Mouse (Mus musculus) T-cell, adult 2 months (primary cell): ENCODE results near the gene Plekhg3.
A peak's percentile ranks its signal among the peaks of the same experiment; 100 is the strongest.

Experiments used
- DNase-seq: peaks from one replicate; pipeline ENCODE4 v3.0.0; 2022; ENCODE audit warnings: low spot score

The Plekhg3 gene

DNA sequence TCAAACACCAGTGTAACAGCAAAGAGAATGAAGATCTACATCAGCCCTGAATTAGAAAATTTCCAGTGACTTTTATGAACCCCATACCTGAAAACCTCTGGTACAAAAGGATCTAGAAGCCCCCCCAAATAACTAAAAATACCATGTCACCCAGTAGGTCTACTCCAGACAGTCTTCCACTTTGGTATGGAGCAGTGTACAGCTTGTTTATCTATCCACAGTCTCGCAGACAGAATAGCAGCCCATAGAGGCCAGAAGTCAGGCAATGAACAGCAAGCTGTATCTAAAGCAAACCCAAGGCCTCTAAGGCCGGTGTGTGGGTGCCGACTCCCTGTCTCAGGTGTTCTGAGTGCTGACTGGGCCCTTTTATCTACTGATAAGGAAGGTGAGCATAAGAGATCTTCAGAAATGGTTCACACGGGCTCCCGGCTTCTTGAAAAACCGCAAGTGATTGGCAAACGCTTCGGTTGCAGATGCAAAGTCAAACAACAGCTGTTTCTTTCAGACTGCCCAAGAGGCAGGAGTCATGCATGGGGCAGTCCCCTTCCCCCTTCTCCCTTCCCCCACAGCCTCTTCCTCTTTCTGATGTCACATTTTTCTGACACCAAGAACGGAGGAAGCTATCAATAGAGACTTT lies 3.3 kb upstream of the Plekhg3 start:
- peak; percentile 31 for DNase-seq

DNA sequence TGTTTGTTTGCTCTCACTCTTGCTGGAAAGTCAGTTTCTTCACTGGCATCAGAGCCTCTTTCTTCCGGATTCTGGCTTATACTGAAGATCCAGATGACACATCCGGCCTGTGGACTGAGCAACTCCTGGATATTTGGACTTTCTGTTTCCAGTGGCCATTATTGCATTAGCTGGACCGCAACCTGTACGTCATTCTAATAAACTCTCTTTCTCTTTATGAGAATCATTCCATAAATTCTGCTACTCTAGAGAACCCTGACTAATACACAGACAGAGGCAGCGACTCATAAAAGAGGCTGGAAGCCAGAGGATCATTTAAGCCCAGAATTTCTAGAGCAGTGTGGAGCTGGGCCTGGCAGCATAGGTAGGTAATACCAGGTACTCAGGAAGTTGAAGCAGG lies 1.9 kb upstream of the Plekhg3 start:
- no peak for DNase-seq

DNA sequence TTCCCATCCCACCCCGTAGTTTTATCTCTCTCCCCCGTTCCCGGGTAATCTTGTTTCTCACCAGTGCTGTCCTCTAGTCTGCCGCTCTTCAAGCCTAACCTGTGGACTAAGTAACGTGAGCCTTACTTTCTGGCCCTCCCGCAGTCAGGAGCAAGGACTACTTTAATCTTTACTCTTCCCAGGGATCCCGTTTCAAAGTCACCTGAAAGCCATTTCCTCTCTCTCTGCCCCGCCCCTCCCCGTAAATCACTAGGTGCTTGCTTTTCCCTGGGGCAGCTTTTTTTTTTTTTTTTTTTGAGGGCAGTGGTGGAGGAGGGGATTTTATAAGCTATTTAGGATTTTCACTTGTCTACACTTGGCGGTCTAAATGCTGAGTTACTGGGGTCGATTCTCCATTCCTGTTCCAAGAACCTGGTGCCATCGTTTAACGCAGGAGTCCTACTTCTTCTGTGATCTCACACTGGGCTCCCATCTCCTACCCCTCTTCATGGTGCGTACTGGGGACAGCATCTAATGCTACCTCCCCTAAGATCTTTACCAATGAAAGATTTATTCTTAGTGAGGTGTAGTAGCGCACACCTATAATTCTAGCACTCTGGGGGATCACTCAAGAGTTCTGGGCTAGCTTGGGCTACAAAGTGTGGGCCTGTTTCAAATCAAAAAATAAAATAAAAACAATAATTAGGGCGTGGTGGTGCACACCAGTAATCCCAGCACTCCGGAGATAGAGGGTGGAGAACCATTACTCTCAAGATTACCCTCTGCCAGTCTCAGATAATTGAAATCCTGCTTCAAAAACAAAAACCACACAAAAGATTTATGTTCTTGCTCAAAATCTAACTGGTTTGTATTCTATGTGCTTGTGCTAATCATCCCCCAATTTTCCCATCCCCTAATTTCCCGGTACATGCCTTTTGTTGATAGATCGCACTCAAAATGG lies 1.6 kb downstream of the Plekhg3 start:
- no peak for DNase-seq

DNA sequence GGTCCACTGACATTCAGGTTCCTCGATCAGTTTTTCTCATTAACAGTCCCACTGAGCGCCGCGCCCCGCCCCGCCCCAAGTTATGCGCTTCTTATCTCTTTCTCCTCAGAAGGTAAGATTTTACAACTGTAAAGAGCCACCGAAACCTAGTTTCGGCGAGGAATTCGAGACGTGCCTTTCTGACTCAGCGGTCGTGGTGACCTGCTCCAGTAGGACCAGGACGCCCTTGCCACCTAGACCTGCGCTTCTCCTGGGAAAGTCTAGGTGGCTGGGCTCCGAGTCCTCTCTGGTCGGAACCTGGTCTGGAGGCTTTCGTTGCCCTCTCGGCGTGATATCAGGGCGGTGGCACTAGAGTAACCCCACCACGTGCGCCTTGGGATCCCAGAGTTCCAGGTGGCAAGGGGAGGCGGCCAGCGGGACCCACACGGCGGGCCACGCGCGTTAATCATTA lies 2.3 kb downstream of the Plekhg3 start:
- no peak for DNase-seq

DNA sequence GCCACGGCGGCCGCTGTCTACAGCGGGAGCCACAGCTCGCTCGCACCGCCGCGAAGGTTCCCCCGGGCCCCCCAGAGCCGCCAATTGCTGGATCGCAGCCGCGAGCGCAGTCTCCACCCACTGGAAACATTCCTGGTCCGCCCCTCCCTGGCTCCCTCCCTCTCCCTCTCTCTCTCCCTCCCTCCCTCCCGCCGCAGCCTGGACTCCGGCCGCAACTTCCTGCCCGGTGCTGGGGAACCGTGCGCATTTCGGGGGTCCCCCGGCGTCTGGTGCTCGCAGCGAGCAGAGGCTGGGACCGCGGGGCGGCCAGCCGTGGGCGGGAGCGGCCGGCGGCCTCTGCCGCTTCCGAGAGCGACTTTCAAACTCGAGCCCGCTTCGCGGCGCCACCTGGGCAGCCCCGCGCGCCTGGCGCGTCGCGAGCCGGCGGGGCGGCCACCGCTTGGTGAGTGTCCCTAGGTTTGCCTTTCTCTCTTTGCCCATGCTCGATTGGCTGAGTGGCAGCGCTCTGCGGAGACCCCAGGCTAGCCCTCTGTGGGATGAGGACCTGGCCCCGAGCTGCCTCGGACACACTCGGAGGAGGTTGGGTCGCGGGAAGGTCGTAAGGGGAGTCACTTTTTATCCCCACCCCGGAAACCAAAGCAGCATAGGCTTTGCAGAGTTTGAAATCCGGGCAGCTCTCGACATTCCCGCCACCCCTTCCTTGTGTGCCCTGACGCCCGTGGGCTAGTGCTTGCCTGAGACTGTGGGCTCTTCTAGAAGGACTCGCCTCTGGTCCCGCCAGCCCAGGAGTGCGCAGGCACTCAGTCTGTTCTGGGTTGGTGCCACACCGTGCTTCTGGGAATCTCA lies 2.9 kb downstream of the Plekhg3 start:
- peak; percentile 48 for DNase-seq

DNA sequence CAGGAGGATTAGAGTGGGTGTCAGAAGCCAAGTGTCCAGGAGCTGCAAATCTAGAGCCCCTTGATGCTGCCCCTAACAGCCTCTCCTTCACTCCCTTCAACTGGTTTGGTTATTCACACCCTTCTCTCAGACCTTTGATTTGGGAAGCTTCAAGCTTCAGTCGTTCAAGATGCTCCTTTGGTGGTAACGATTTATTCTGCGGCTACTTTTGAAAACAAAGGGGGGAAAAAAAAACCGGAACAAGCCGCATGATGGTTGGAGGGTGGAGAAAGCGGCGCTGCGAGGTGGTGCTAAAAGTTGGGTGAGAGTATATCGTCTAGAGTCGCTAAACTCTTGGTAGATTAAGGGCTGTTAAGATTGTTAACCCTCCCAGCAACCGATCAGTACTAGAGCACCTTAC lies 3.5 kb downstream of the Plekhg3 start:
- DNase-seq: no peak

DNA sequence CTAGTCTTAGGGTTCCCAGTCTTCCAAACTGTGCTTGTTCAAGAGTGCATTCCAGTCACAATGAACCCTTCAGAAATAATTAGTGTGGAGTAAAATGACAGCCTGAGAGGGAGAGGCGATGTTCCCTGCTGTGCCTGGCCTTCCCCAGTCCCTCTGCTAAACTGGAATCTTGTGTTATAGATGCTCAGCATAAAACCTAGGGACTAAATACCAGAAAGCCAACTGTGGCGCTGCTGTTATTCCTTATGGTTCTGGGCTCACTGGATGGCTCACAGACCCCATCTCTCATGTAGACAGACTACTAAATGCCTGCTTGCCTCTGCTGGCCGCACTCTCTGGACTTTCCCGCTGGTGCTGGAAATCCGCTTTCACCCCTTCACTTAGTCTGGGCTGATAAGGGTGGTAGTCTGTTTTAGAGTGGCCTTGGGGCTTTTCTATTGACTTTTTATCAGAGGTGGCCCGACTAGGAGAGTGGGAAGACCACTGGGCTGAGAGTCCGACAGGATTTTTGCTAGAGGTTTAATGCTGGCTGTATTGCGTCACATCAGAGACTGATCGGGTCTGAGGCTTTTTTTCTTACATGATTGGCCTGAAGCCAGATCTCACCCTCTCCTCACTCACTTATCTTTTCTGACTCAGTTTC lies 4.1 kb downstream of the Plekhg3 start:
- no peak for DNase-seq

DNA sequence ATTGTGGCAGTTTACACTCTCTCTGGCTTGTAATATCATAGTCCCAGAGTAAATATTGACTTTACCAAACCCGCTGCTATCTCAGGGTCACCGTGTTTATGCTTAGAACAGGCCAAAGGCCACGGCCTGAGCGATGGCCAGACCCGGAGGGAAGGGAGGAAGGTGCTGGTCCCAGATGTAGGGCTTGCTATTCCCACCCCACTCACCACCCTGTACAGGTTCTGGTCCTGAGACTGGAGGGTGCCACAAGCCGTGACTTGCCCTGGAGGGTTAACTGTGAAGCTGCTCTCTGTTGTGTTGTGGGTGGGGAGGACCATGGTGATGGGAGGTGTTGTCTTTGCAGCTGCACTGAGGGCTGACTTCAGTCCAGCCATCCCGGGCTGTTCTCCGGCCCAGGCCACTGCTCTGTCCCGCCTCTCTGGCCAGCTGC lies 4.8 kb downstream of the Plekhg3 start:
- no peak for DNase-seq

DNA sequence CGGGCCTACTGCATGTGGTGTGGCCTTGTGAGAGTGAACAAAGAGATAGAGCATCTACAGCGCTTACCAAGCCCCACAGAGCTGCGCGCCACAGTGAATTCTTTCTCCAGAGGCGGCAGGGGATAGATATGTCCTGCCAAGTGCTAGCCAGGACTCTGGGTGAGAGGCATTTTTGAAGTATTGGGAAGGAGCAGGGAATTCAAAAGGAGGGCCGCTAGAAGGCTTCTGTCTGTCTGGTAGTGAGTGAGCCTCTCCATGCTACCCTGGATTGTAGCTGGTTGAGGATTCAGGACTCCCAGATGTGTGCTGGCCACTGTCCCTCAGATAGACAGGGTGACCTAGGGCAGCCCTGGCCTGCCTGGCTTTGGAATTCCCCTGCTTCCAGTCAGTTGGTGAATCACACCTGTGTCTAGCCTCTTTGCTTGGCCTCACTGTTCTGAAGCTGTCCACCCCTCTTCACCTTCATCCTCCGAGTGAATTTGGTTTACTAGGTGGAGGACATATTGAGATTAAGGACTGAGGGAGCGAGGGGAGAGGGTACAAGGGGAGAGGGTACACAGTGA lies 6.0 kb downstream of the Plekhg3 start:
- no peak for DNase-seq

DNA sequence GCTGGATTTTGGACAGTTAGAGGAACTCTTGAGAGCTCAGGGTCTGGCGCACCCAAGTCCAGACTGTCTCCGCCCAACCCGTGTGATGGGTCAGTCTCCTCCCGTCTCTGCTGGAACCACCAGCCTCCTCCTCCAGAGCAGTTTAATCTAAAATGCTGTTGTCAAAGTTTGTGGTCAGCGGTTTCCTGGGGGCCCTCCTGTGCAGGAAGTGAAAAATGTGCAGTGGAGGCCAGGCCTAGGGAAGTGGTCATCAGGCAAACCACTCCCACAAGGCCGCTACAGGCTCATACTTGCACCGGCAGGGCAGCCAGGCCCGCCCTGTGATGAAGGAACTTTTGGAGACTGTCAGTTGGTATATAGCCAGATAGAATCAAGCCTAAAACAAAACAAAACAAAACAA lies 6.7 kb downstream of the Plekhg3 start:
- peak; percentile 81 for DNase-seq

DNA sequence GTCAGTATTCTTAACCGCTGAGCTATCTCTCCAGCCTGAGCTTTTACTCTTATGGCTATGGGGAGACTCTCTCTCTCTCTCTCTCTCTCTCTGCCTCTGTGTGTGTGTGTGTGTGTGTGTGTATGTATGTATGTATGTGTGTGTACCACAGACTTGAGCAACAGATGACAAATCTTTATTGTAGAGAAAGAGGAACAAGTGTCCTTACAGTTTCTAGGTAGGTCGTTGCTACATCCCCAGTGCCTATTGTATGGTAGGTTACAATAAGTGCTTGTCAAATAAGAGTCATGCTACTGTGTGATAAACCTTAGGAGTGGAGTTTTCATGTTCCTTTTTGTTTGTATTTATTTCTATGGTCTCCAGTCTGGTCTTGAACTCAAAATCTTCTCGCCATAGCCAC lies 9.5 kb downstream of the Plekhg3 start:
- DNase-seq: no peak

DNA sequence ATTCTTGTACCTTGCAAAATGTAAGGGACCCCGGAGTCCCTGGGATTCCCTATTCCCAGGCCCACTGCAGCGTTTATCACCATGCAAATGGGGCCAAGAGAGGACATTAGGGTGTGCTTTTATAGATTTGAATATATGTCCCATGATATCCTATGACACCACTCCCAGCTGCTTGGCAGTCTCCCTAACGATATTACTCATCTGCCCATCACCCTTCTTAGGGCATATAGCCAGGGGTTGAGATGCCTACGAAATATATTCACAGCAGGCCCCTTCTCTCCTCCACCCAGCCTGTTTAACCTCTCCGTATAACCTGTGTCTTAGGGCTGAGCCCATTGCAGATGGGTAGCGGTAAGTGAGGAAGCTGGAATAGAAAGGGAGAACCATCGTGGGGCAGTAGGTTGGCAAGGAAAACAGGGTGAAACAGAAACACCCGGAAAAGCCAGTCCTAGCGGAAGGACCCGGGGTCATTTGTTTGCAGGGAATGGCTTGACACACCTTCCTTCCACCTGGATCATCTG lies 10.1 kb downstream of the Plekhg3 start:
- no peak for DNase-seq

DNA sequence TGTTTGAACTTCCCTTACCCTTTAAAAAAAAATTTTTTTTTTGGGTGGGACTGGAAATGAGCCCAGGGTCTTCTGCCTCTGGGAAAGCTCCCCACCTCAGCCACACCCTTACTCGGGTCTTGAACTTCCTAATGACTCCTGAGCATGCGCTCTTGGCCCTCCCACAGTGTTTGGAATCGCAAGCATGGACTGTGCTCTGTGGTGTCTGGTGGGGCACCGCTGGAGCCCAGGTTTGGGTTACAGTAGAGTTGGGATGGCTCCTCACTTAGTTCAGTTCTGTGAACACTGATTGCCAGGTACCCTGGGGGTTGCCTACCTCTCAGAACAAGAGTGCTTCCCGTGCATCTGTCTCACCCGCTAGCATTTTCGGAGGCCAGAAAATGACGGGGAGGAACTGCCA lies 10.8 kb downstream of the Plekhg3 start:
- no peak for DNase-seq

DNA sequence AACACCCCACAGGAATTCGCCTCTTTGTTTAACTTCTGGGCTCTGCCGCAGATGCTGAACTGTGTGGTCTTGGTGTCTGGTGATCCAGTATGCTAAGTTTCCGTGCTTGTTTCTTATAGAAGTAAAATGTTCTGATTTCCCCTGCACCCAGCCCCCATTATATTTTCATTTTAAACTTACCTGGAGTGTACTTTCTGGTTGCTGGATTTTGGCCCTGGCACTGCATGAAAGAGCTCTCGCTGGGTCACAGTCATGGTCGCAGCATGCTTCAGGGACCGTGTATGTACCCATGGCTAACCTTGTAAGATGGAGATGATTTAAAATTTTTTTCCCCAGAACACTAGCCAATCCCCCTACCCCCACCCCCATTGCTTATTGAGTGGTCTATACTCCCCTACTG lies 11.2 kb downstream of the Plekhg3 start:
- DNase-seq: no peak

DNA sequence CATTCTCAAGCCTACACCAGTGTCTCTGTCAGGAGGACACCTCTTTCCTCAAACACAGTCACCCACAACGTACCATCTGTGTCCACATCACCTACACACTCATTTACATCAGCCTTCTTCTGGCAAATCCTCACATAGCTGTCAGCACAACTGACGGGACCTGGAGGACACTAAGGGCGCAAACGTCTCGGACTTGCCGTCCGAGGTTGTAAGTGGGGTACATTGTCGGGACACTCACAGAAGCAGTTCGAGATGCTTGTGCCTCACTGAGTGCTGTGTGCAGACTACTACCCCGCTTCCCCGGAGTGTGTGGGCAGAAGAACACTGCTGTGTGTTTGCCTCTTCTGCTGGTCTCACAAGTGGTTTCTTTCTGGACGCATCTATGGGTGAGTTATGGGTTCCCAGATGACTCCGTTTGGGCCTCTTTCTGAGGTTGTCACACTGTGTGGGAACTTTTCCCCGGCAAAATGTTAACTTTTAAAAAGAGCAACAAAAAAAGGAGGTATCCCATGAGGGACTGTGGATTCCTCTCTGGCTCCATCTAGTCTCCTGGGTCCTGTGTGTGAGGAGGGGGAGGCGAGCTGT lies 15.2 kb downstream of the Plekhg3 start:
- DNase-seq: no peak

DNA sequence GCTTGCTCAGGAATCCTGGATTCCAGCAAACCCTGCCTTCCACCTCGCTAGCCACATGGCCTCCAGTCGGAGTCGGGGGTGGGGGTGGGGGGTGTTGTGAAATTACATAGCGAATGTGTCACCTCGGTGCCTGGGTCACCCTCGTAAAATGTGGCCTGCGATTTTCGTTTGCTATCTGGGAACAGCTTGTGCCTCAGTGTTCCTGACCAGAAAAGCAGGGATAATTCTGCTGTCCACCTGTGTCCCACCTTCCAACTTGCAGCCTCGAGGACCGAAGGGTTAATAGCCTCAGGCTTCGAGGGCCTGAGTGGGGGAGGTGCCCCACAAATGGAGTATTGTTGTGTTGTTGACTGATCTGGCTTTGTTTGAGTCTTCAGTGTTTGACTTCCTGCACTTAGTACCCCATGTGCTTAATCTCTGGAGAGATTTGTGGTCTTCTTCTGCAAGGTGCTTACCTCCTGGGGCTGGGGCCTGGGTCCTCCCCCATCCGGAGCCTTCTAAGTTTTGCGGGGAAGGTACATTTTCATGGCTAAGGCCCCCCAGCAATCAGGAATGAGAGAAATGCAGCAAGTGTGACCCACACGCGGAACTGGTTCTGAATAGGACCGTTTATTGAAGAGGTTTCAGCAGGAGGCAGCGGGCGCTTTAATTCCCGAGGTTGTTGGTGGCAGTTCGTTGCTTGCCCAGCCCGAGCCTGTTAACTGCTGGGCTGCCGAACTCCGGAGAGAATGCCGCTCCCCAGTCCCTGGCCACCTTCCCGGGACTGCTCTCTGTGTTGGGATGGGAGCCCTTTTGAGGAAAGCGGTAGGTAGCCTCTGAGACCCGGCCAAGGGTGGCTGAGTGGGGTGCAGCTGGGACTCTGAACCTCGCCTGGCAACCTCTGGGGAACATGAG lies 15.9 kb downstream of the Plekhg3 start:
- no peak for DNase-seq

DNA sequence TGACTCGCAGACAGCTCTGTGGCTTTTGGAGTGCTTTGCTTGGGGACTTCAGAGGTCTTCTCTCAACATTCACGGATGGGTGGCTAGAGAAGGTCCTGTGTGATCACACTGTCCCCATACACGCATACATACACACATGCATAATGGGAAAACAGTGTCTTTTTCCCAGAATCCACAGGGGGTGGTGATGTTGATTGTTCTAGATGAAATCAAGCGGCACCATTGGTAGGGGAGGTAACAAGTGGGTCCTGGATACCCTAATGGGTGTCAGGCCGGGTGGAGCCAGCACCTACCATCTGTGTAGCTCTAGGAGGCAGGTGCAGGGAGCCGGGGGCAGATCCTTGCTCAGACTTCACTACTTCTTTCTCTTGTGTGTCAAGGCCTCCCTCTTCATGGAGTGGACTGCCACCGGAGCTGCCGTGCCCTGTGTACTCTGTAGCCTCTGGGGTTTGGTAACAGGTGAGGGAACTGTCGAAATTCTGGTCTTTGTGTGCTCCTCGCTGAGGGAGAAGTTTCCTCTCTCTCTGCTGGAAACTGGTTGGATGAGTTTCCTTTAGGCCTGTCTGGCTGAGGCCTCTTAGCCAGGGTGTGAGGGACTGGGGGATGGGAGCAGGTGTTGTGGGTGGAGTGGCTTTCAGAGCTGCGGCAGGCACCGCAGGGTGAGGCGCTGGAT lies 16.9 kb downstream of the Plekhg3 start:
- no peak for DNase-seq

DNA sequence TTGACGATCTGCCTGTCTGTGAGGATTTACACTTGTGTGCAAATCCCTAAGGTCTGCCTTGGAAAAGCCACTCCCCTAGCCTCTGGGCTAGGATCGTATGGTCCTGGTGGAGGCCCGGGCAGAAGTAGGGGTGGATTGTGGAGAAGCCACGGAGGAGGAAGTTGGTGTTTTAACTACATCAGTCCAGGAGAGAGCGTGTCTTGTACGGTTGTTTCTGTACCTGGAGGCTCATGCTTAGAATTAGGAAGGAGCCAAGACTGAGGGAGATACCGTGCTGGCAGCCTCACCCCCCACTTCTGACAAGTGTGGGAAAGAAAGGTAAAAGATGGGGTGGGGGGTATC lies 17.4 kb downstream of the Plekhg3 start:
- no peak for DNase-seq

DNA sequence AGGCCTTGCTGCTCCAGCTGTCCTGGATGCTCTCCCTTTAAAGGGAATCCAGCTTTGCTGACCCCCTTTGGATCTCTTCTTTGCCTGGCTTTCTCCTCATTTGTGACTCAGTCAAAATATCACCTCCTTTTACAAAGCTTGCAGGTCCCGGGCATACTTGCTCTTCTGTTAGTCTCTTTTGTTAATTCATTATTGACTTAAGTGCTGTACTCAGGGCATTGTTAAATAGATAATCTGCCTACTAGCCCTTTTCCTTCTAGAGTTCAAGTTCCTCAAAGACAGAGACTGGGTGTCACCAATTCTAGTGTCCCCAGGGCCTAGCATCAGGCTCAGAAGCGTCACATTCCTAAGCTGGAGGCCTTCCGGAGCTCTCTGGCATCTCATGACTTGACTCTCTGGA lies 18.5 kb downstream of the Plekhg3 start:
- DNase-seq: no peak

DNA sequence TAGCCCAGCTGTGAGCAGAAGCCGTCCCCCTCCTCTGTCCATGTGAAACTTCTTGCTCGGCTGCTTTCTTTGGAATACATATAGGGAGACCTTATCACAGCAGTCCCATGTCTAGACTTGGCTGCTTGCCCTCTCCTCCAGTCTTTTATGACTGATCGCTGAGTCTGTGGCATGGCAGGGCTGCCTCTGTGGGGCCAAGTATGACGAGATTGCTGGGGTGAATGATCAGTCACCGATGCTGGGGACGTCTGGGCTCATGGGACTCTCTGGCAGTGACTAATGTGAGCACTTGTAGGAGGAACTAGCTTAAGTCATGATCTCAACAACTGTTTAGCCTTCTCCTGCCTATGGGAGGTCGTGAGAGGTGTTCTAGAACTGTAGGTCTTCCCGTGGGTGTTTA lies 21.6 kb downstream of the Plekhg3 start:
- no peak for DNase-seq
